Mouse (Mus musculus) stomach, postnatal 0 days (tissue): ENCODE results near the gene Rufy3.

ENCODE experiments used
- CTCF ChIP-seq: IDR thresholded peaks from 2 replicates; pipeline ENCODE4 v1.5.1; 2016; ENCODE audit warnings: antibody characterized with exemption, low read depth, mild to moderate bottlenecking, moderate library complexity
- EP300 ChIP-seq: optimal IDR thresholded peaks from 2 replicates; pipeline ENCODE3; 2016; ENCODE audit warnings: antibody characterized with exemption

DNA sequence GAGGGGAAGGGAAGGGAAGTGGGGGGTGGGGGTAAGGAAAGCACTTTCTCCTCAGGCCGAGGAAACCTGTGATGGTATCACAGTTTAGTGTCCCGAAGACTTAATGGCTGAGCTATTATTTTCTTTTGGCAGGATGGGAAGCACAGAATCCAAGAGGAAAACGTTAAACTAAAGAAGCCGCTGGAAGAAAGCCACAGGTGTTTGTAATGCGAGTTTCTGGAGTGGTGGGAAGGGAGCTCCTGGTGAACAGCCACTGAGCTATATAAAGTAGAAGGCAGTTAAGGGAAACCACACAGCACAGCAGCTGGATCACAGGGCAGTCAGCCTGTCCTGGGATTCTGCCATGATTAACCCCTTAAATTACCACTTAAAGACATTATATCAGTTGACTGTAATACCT is 80.6 kb downstream of the Rufy3 start:
- TF ChIP-seq CTCF: no peak
- TF ChIP-seq EP300: no peak
